Mouse (Mus musculus): ENCODE data around the gene Slc4a8. TPM values are rescaled to one million over a fixed set of nuclear protein-coding genes. Genes with fewer than 3 reads are reported as not detected.

Gene Slc4a8
- polyA plus RNA-seq, 1 experiment from 2014 or later, result 7.1 TPM

DNA sequence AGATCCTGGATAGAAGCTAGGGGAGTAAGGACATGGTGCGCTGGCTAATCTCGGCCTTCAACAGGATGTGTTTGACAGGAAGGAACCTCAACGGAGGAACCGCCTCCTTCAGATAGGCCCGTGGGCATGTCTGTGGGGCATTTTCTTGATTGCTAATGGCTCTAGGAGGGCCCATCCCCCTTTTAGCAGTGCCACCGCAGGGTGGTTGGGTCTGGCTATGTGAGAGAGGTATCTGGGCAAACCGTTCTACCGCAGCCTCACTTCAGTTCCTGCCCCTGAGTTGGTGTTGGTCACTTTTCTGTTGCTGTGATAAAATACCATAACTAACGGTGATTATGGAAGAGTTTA lies 25.6 kb upstream of the Slc4a8 start:
- no peaks in the 10 kb centered on the region for H3K9me3 ChIP-seq (ENCODE audit: control insufficient read depth, low read length)
- DNase-seq (ENCODE audit: low spot score, missing footprints), result no peak
- H3K36me3 ChIP-seq (ENCODE audit: control insufficient read depth, insufficient read depth, low read length), result no peaks in the 10 kb centered on the region
- no peak overlapping the region for H3K4me3 ChIP-seq (ENCODE audit: low read depth, low read length)
- 88% methylated on average over 9 of the region's 9 CpGs for WGBS
- H3K4me2 ChIP-seq, result no peak overlapping the region
- no peak overlapping the region for H3K27ac ChIP-seq (ENCODE audit: low read depth, low read length)
- no peaks in the 10 kb centered on the region for H3K4me1 ChIP-seq (ENCODE audit: control insufficient read depth, insufficient read depth, low read length)
- peaks cover 4% of the 10 kb centered on the region; the same call in 1 of the 2 replicates for H3K27me3 ChIP-seq (ENCODE audit: control insufficient read depth, insufficient read depth, low read length)
- H3K9ac ChIP-seq (ENCODE audit: low read length), result no peak overlapping the region
- no peak for ATAC-seq (ENCODE audit: low FRiP score)

DNA sequence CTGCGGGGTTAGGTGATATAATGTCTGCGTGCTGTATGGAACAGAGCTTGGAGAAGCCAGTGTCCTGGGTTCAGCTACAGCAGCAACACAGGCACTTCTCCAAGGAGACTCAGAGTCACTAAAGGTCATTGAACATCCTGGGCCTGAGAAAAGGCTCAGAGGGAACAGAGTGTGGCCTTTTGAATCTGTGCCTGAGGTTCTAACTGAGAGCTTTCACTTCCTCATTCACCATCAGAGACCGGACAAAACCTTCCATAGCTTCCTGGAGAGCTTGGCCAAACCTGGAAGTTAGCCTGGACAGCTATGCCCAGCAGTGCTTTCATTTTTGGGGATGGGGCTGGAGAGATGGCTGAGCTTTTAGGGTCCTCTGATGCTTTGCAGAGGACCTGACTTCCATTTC lies 23.9 kb upstream of the Slc4a8 start:
- no peak for DNase-seq (ENCODE audit: low spot score, missing footprints)
- Histone ChIP-seq H3K9ac (ENCODE audit: low read length) (no peak overlapping the region), H3K36me3 (ENCODE audit: control insufficient read depth, insufficient read depth, low read length) (no peaks in the 10 kb centered on the region), H3K27me3 (ENCODE audit: control insufficient read depth, insufficient read depth, low read length) (no peaks in the 10 kb centered on the region), H3K4me1 (ENCODE audit: control insufficient read depth, insufficient read depth, low read length) (no peaks in the 10 kb centered on the region), H3K4me3 (ENCODE audit: low read depth, low read length) (no peak overlapping the region), H3K27ac (ENCODE audit: low read depth, low read length) (no peak overlapping the region), H3K9me3 (ENCODE audit: control insufficient read depth, low read length) (no peaks in the 10 kb centered on the region), H3K4me2 (no peak overlapping the region)
- 83% methylated on average over 3 of the region's 3 CpGs for WGBS
- ATAC-seq (ENCODE audit: low FRiP score), result no peak

DNA sequence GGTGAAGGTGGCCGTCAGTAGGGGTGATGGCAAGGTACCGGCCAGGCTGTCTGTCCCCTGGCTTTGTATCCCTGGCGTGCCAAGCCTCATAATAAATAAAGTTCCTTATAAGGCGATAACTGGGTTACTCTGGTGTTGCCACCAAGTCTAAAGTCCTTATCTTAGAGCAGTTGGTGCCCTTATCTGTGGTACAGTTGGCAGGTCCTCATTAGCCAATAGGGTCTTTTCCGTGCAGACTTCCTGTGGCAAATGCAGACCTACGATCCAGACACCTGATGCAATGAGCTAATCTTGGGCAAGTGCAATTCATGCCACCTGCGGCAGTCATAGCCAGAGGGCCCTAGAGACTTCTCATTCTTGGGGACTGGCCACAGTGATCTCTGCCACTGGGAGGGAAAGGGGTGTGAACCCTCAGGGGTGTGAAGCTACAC lies 23.2 kb upstream of the Slc4a8 start:
- H3K4me3 ChIP-seq (ENCODE audit: low read depth, low read length), result no peak overlapping the region
- no peak overlapping the region for H3K27ac ChIP-seq (ENCODE audit: low read depth, low read length)
- WGBS, result 87% methylated on average over 7 of the region's 7 CpGs
- H3K36me3 ChIP-seq (ENCODE audit: control insufficient read depth, insufficient read depth, low read length), result no peaks in the 10 kb centered on the region
- no peaks in the 10 kb centered on the region for H3K9me3 ChIP-seq (ENCODE audit: control insufficient read depth, low read length)
- ATAC-seq (ENCODE audit: low FRiP score), result no peak
- H3K4me2 ChIP-seq, result no peak overlapping the region
- no peaks in the 10 kb centered on the region for H3K4me1 ChIP-seq (ENCODE audit: control insufficient read depth, insufficient read depth, low read length)
- H3K27me3 ChIP-seq (ENCODE audit: control insufficient read depth, insufficient read depth, low read length), result no peaks in the 10 kb centered on the region
- DNase-seq (ENCODE audit: low spot score, missing footprints), result no peak
- H3K9ac ChIP-seq (ENCODE audit: low read length), result no peak overlapping the region

DNA sequence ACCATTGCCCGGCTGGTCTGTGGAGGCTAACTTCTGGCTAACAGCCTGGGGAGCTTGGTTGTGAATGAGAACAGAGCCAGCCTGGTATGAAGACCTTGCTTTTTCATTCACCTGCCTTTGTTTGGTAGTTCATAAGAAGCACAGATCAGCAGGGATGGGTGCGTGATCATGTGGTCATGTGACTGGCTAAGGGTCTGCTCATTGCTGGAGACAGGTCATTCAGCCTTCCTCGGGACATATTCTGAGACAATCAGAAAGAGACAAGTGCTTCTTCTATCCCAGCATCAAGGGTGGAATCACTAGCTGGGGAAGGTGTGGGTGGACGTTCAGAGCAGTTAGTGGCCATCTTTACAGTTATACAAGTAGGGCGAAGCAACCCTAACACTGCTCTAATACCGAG lies 22.1 kb upstream of the Slc4a8 start:
- no peak overlapping the region for H3K27ac ChIP-seq (ENCODE audit: low read depth, low read length)
- no peaks in the 10 kb centered on the region for H3K36me3 ChIP-seq (ENCODE audit: control insufficient read depth, insufficient read depth, low read length)
- H3K9me3 ChIP-seq (ENCODE audit: control insufficient read depth, low read length), result no peaks in the 10 kb centered on the region
- no peak for DNase-seq (ENCODE audit: low spot score, missing footprints)
- no peak overlapping the region for H3K4me2 ChIP-seq
- no peak overlapping the region for H3K4me3 ChIP-seq (ENCODE audit: low read depth, low read length)
- 87% methylated on average over 6 of the region's 6 CpGs for WGBS
- ATAC-seq (ENCODE audit: low FRiP score), result no peak
- no peak overlapping the region for H3K9ac ChIP-seq (ENCODE audit: low read length)
- H3K27me3 ChIP-seq (ENCODE audit: control insufficient read depth, insufficient read depth, low read length), result no peaks in the 10 kb centered on the region
- H3K4me1 ChIP-seq (ENCODE audit: control insufficient read depth, insufficient read depth, low read length), result no peaks in the 10 kb centered on the region

DNA sequence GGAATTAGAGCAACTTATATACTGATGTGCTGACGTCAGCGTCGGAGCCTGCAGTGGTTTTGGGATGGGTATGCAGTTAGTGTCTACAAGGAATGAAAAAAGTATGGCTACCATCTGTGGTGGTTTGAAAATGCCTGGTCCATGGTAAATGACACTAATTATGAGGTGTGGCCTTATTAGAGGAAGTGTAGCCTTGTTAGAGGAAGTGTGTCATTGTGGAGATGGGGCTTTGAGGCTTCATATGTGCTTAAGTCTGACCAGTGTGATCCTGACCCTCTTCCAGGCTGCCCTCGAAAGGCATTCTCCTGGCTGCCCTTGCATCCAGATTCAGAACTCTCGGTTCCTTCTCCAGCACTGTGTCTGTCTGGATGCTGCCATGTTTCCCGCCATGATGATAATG lies 18.3 kb upstream of the Slc4a8 start:
- H3K4me2 ChIP-seq, result no peak overlapping the region
- H3K36me3 ChIP-seq (ENCODE audit: control insufficient read depth, insufficient read depth, low read length), result no peaks in the 10 kb centered on the region
- 86% methylated on average over 6 of the region's 6 CpGs for WGBS
- no peak overlapping the region for H3K9ac ChIP-seq (ENCODE audit: low read length)
- H3K4me3 ChIP-seq (ENCODE audit: low read depth, low read length), result no peak overlapping the region
- H3K9me3 ChIP-seq (ENCODE audit: control insufficient read depth, low read length), result no peaks in the 10 kb centered on the region
- H3K27me3 ChIP-seq (ENCODE audit: control insufficient read depth, insufficient read depth, low read length), result no peaks in the 10 kb centered on the region
- ATAC-seq (ENCODE audit: low FRiP score) (no peak), DNase-seq (ENCODE audit: low spot score, missing footprints) (no peak)
- H3K4me1 ChIP-seq (ENCODE audit: control insufficient read depth, insufficient read depth, low read length), result peaks cover 3% of the 10 kb centered on the region; the same call in 1 of the 2 replicates
- no peak overlapping the region for H3K27ac ChIP-seq (ENCODE audit: low read depth, low read length)

DNA sequence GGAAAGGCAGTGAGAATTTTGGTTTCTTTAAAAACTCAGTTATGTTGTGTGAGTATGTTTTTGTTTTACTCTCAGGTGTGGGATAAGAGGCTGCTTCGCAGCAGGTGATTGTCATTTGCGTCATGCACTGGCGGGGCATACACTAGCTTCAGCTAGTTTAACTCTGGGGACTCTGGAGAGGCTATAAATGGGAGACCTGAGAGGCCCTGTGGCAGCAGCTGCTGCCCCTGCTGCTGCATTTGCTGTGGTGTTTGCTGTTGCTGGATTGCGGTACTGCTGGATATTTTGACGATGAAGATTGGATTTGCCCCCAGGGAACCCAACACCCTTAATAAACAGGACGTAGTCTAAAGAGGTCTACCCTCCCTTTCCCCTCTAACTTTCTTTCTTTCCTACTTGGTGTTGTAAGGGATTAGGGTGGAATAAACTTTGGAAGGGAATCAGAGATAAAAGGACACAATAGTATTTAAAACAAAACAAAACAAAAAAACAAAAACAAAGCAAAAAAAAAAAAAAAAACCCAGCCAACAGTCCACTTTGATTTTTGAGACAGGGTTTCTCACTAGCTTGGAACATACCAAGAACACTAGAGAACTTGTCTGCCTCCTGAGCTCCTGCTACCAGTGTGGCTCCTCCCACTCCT lies 14.9 kb upstream of the Slc4a8 start:
- Histone ChIP-seq H3K4me1 (ENCODE audit: control insufficient read depth, insufficient read depth, low read length) (peaks cover 3% of the 10 kb centered on the region; the same call in 1 of the 2 replicates), H3K27ac (ENCODE audit: low read depth, low read length) (no peak overlapping the region), H3K9me3 (ENCODE audit: control insufficient read depth, low read length) (no peaks in the 10 kb centered on the region), H3K36me3 (ENCODE audit: control insufficient read depth, insufficient read depth, low read length) (no peaks in the 10 kb centered on the region), H3K9ac (ENCODE audit: low read length) (no peak overlapping the region), H3K4me3 (ENCODE audit: low read depth, low read length) (peak overlapping the region; percentile 18), H3K27me3 (ENCODE audit: control insufficient read depth, insufficient read depth, low read length) (no peaks in the 10 kb centered on the region), H3K4me2 (peak overlapping the region; percentile 47; the same call in 1 of the 2 replicates)
- DNase-seq (ENCODE audit: low spot score, missing footprints), result no peak
- 38% methylated on average over 6 of the region's 6 CpGs for WGBS
- no peak for ATAC-seq (ENCODE audit: low FRiP score)

DNA sequence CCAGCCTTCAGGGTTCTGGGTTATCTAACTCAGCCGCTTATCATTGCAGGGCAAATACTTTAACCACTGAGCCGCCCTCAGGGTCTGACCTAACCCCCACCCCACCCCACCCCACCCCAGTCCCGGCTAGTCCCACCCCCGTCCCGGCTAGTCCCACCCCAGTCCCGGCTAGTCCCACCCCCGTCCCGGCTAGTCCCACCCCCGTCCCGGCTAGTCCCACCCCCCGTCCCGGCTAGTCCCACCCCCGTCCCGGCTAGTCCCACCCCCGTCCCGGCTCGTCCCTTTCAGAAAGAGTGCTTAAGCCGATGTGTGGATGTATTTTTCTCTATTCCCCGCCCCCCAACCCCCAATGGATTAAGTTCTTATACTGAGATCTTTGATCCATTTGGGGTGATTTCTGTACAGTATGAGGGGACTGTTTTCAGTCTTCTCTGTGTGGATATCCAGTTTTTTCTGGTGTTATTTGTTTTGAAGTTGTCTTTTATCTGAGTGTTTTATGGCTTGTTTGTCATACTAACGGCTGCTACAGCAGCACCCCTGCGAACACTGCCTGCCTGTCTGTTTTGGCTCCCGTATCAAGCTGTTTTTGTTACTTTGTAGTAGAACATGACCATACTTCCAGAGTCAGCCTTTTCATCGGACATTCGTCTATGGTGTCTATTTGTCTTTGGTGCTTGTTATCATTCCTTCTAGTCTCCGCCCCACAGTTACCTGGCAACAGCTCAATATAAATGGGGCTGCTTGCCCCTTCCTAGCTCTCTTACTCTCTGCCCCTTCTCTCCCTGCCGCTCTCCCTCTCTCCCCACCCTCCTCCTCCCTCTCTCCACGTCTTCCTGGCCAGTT lies 14.2 kb upstream of the Slc4a8 start:
- Histone ChIP-seq H3K36me3 (ENCODE audit: control insufficient read depth, insufficient read depth, low read length) (no peaks in the 10 kb centered on the region), H3K9me3 (ENCODE audit: control insufficient read depth, low read length) (no peaks in the 10 kb centered on the region), H3K4me2 (peak overlapping the region; percentile 47), H3K4me1 (ENCODE audit: control insufficient read depth, insufficient read depth, low read length) (peaks cover 3% of the 10 kb centered on the region; the same call in 1 of the 2 replicates), H3K27me3 (ENCODE audit: control insufficient read depth, insufficient read depth, low read length) (no peaks in the 10 kb centered on the region), H3K27ac (ENCODE audit: low read depth, low read length) (no peak overlapping the region), H3K9ac (ENCODE audit: low read length) (peak overlapping the region; percentile 13; the same call in 1 of the 2 replicates), H3K4me3 (ENCODE audit: low read depth, low read length) (peak overlapping the region; percentile 18)
- DNase-seq (ENCODE audit: low spot score, missing footprints) (peak; percentile 88), ATAC-seq (ENCODE audit: low FRiP score) (peak; percentile 62; the same call in 1 of the 2 replicates)
- 3% methylated on average over 26 of the region's 27 CpGs for WGBS

DNA sequence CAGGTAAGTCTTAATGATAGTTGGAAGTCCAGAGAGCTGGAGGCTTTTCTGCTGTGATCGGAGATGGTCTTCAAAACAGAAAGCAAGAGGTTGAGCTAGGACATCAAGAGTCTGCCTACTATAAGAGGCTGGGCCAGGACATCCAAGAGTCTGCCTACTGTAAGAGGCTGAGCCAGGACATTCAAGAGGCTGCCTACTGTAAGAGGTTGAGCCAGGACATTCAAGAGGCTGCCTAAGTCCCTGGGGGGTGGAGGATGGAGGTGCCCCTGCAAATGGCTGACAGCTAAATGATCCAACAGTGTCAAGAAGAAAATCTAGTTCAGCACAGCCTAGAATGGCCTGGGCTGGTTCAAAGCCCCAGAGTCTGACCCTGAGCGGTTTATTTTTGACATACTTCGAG lies 13.0 kb upstream of the Slc4a8 start:
- no peaks in the 10 kb centered on the region for H3K27me3 ChIP-seq (ENCODE audit: control insufficient read depth, insufficient read depth, low read length)
- no peak overlapping the region for H3K4me2 ChIP-seq
- ATAC-seq (ENCODE audit: low FRiP score) (no peak), DNase-seq (ENCODE audit: low spot score, missing footprints) (no peak)
- no peaks in the 10 kb centered on the region for H3K36me3 ChIP-seq (ENCODE audit: control insufficient read depth, insufficient read depth, low read length)
- 92% methylated on average over 3 of the region's 3 CpGs for WGBS
- H3K9me3 ChIP-seq (ENCODE audit: control insufficient read depth, low read length), result no peaks in the 10 kb centered on the region
- no peak overlapping the region for H3K9ac ChIP-seq (ENCODE audit: low read length)
- peaks cover 3% of the 10 kb centered on the region; the same call in 1 of the 2 replicates for H3K4me1 ChIP-seq (ENCODE audit: control insufficient read depth, insufficient read depth, low read length)
- no peak overlapping the region for H3K4me3 ChIP-seq (ENCODE audit: low read depth, low read length)
- no peak overlapping the region for H3K27ac ChIP-seq (ENCODE audit: low read depth, low read length)

Measured in midbrain, embryonic 11.5 days (tissue).